8 mouse cellular contexts compared by ENCODE assay signal in the genomic region with DNA sequence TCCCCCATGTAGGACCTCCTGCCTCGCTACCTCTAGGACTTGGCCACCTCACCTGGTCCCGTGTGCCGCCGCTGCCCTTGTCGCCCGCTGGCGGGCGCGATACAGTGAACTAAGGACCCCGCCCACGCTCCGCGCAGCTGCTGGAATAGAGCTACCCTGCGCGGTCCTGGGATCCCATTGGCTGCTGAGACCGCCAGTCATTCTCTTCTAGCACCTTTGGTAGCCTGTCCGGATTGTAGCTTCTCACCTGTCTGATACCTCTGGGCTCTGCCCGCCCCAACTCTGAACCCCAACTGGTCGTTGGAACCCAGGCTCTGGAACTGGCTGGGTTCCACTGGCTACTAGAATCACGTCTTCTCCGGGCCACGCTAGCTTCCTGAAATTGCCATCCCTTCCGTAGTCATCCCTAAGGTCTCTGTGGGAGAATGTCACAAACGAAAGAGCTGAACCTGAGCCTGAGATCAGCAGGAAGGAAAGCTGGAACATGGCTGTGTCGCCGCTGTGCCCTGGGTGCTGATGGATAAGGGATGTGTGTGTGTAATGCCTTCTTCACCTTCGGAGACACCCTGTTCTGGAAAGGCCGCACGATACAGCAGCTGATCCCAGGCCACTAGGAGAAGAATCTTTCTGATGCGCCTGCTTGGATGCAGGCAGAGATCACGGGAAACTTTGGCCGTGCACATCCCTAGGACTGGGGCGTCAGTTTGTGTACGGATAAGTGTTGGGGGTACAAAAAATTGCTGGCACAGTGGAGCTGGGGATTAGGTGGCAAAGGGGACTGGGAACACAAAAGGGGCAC. TPM values are rescaled to one million over a fixed set of nuclear protein-coding genes. Genes with fewer than 3 reads are reported as not detected.
DNase-seq lines count a peak whose midpoint lies in the region; ATAC-seq and TF ChIP-seq lines count a peak whose summit lies in the region.

No protein-coding gene starts in this region.

- peak overlapping the region; percentile 87 for H3K27ac ChIP-seq in cerebellum, adult 2 months (ENCODE audit: insufficient read depth, low read length)
- H3K27ac ChIP-seq in hindbrain, embryonic 13.5 days: peak overlapping the region; percentile 92

- H3K4me1 ChIP-seq in G1E (ENCODE audit: insufficient read depth, low read depth, low read length): peaks cover 33% of the 10 kb centered on the region
- peaks cover 13% of the 10 kb centered on the region for H3K4me1 ChIP-seq in cerebellum, adult 2 months (ENCODE audit: control insufficient read depth, insufficient read depth, low read length)
- H3K4me1 ChIP-seq in hindbrain, embryonic 13.5 days (replicated peaks): peaks cover 53% of the 10 kb centered on the region

- DNase-seq in G1E (ENCODE audit: low spot score): no peak
- peak; percentile 95 to 97 for DNase-seq in cerebellum, adult 2 months
- peak; percentile 83 to 91 for DNase-seq in frontal cortex, adult 2 months (ENCODE audit: extremely low spot score in 1 of 2, low spot score in 1 of 2)
- peak; percentile 51 to 74 for DNase-seq in layer of hippocampus, postnatal 25 days (ENCODE audit: extremely low spot score in 1 of 2, low spot score in 1 of 2)
- DNase-seq in lung, postnatal 10 days: peak; percentile 92
- DNase-seq in retina, postnatal 7 days (ENCODE audit: low read depth, low spot score): peak; percentile 61
- peak; percentile 85 for DNase-seq in thymus, postnatal 4 days

- ATAC-seq in G1E (ENCODE audit: extremely low read depth, insufficient number of reproducible peaks, low FRiP score, poor library complexity, severe bottlenecking): no peak
- ATAC-seq in hindbrain, embryonic 13.5 days (ENCODE audit: low FRiP score): peak; percentile 50

- no peaks in the 10 kb centered on the region for H3K9me3 ChIP-seq in G1E (replicated peaks)
- H3K9me3 ChIP-seq in hindbrain, embryonic 13.5 days: no peaks in the 10 kb centered on the region

- TF ChIP-seq CTCF in G1E (IDR thresholded peaks at IDR 0.05; ENCODE audit: low read depth, low read length): no peak
- TF ChIP-seq CTCF in cerebellum, adult 2 months (IDR thresholded peaks at IDR 0.05; ENCODE audit: borderline replicate concordance, insufficient read depth, low read depth, low read length): no peak

- peak overlapping the region; percentile 73; the same call in 1 of the 2 replicates for H3K4me3 ChIP-seq in G1E (ENCODE audit: low read depth, low read length)
- H3K4me3 ChIP-seq in cerebellum, adult 2 months (replicated peaks; ENCODE audit: insufficient read depth, low read depth, low read length): peak overlapping the region; percentile 94
- H3K4me3 ChIP-seq in hindbrain, embryonic 13.5 days: peak overlapping the region; percentile 63

- H3K36me3 ChIP-seq in G1E (replicated peaks): peaks cover 28% of the 10 kb centered on the region
- peaks cover 22% of the 10 kb centered on the region for H3K36me3 ChIP-seq in hindbrain, embryonic 13.5 days

- 0 out of 2 replicates have a peak, but pooled peaks have one; percentile 22 for TF ChIP-seq POLR2A in cerebellum, adult 2 months (IDR thresholded peaks at IDR 0.05; ENCODE audit: borderline replicate concordance, insufficient read depth, low read length)

- under 1% methylated on average over 34 of the region's 34 CpGs for WGBS in cerebellum, adult 2 months
- 2% methylated on average over 34 of the region's 34 CpGs for WGBS in hindbrain, embryonic 13.5 days

- peaks cover 37% of the 10 kb centered on the region for H3K27me3 ChIP-seq in G1E (ENCODE audit: insufficient read depth, low read length)
- no peaks in the 10 kb centered on the region for H3K27me3 ChIP-seq in cerebellum, adult 2 months (ENCODE audit: control insufficient read depth, insufficient read depth, low read length)
- peaks cover 24% of the 10 kb centered on the region for H3K27me3 ChIP-seq in hindbrain, embryonic 13.5 days

- H3K9ac ChIP-seq in hindbrain, embryonic 13.5 days: peak overlapping the region; percentile 83

- peak overlapping the region; percentile 79 for H3K4me2 ChIP-seq in hindbrain, embryonic 13.5 days

RNA-seq across cellular contexts. Expression of gene Sfxn3, which starts 0.6 kb away (rescaled TPM):
- total RNA-seq in G1E (2014; fragmentation: Nextera tagmentation): 26.1 and 34.6 TPM in 2 replicates
- 7.4 TPM in 2 replicates for total RNA-seq in G1E (2017)
- 4.4 and 6.7 TPM in 2 replicates for polyA plus RNA-seq in G1E (2012)
- 90.5 and 91.6 TPM in 2 replicates for polyA plus RNA-seq in cerebellum, adult 2 months (2012; rRNA removed)
- polyA plus RNA-seq in frontal cortex, adult 2 months (2012; rRNA removed): 103 and 108 TPM in 2 replicates
- 63.1 and 65.4 TPM in 2 replicates for polyA plus RNA-seq in hindbrain, embryonic 13.5 days (2015; fragmentation: Nextera tagmentation; extraction: Ambion mirVana)
- 100 to 1,000 TPM in 1 of 2 experiments, 10 to 100 TPM in 1; 89.0 to 105 TPM for total RNA-seq in layer of hippocampus, postnatal 25 days (2021)

RNA-seq across cellular contexts. Expression of gene Pdzd7, which starts 1.2 kb away (rescaled TPM):
- not detected in 2 replicates for total RNA-seq in G1E (2014; fragmentation: Nextera tagmentation)
- total RNA-seq in G1E (2017): 0.05 TPM in 1 of 2 replicates, not detected in the other
- polyA plus RNA-seq in G1E (2012): 0.02 and 0.04 TPM in 2 replicates
- polyA plus RNA-seq in cerebellum, adult 2 months (2012; rRNA removed): 7.6 and 9.1 TPM in 2 replicates
- 7.6 and 7.7 TPM in 2 replicates for polyA plus RNA-seq in frontal cortex, adult 2 months (2012; rRNA removed)
- polyA plus RNA-seq in hindbrain, embryonic 13.5 days (2015; fragmentation: Nextera tagmentation; extraction: Ambion mirVana): 1.4 and 1.5 TPM in 2 replicates
- 1 to 10 TPM; 1.8 to 2.9 TPM for total RNA-seq in layer of hippocampus, postnatal 25 days (2021)

RNA-seq across cellular contexts. Expression of gene Kazald1, which starts 28.3 kb away (rescaled TPM):
- 0.60 TPM in 1 of 2 replicates, not detected in the other for total RNA-seq in G1E (2014; fragmentation: Nextera tagmentation)
- 0.35 and 0.49 TPM in 2 replicates for total RNA-seq in G1E (2017)
- polyA plus RNA-seq in G1E (2012): 0.39 and 0.41 TPM in 2 replicates
- polyA plus RNA-seq in cerebellum, adult 2 months (2012; rRNA removed): 13.4 and 15.0 TPM in 2 replicates
- polyA plus RNA-seq in frontal cortex, adult 2 months (2012; rRNA removed): 4.3 and 5.3 TPM in 2 replicates
- 4.7 and 6.3 TPM in 2 replicates for polyA plus RNA-seq in hindbrain, embryonic 13.5 days (2015; fragmentation: Nextera tagmentation; extraction: Ambion mirVana)
- 1 to 10 TPM; 1.2 to 1.7 TPM for total RNA-seq in layer of hippocampus, postnatal 25 days (2021)

RNA-seq across cellular contexts. Expression of gene Lzts2, which starts 32.5 kb away (rescaled TPM):
- 25.6 and 32.7 TPM in 2 replicates for total RNA-seq in G1E (2014; fragmentation: Nextera tagmentation)
- total RNA-seq in G1E (2017): 21.7 and 28.5 TPM in 2 replicates
- 122 and 157 TPM in 2 replicates for polyA plus RNA-seq in G1E (2012)
- 54.1 and 56.3 TPM in 2 replicates for polyA plus RNA-seq in cerebellum, adult 2 months (2012; rRNA removed)
- 34.7 and 37.1 TPM in 2 replicates for polyA plus RNA-seq in frontal cortex, adult 2 months (2012; rRNA removed)
- polyA plus RNA-seq in hindbrain, embryonic 13.5 days (2015; fragmentation: Nextera tagmentation; extraction: Ambion mirVana): 23.4 and 24.1 TPM in 2 replicates
- total RNA-seq in layer of hippocampus, postnatal 25 days (2021): 10 to 100 TPM; 27.3 to 29.3 TPM

RNA-seq across cellular contexts. Expression of gene Mrpl43, which starts 40.5 kb away (rescaled TPM):
- 35.6 and 41.8 TPM in 2 replicates for total RNA-seq in G1E (2014; fragmentation: Nextera tagmentation)
- 39.7 and 42.2 TPM in 2 replicates for total RNA-seq in G1E (2017)
- polyA plus RNA-seq in G1E (2012): 91.6 and 94.7 TPM in 2 replicates
- polyA plus RNA-seq in cerebellum, adult 2 months (2012; rRNA removed): 86.7 and 88.3 TPM in 2 replicates
- 73.3 and 80.2 TPM in 2 replicates for polyA plus RNA-seq in frontal cortex, adult 2 months (2012; rRNA removed)
- polyA plus RNA-seq in hindbrain, embryonic 13.5 days (2015; fragmentation: Nextera tagmentation; extraction: Ambion mirVana): 91.6 and 93.6 TPM in 2 replicates
- 10 to 100 TPM; 43.8 to 45.0 TPM for total RNA-seq in layer of hippocampus, postnatal 25 days (2021)
